Mouse (Mus musculus): Measurements from ENCODE around the gene Gdpd3.

- TF ChIP-seq CTCF (conservative IDR thresholded peaks at IDR 0.05 in 1 of 2, IDR thresholded peaks at IDR 0.05 in 1 of 2; ENCODE audit: low read depth in 2 of 2, low read length in 2 of 2), result no peak
- no peak for TF ChIP-seq TCF12 (IDR thresholded peaks at IDR 0.05; ENCODE audit: low read depth, low read length)
- TF ChIP-seq MYC (IDR thresholded peaks at IDR 0.05; ENCODE audit: low read depth, low read length), result no peak
- TF ChIP-seq POLR2A (IDR thresholded peaks at IDR 0.05; ENCODE audit: low read depth, low read length), result no peak
- no peak for TF ChIP-seq ZC3H11A (IDR thresholded peaks at IDR 0.05; ENCODE audit: low read depth, low read length)
- no peak for TF ChIP-seq GABPA (IDR thresholded peaks at IDR 0.05; ENCODE audit: insufficient replicate concordance, low read depth, low read length)
- no peak for TF ChIP-seq ZNF384 (IDR thresholded peaks at IDR 0.05; ENCODE audit: low read depth, low read length)
These were observed 5.7 kb upstream of the Gdpd3 start for GRCm38 (mm10) chr7:126760391-126760802.

All from CH12.LX (cell line).